Mouse (Mus musculus): ENCODE data around the gene Gpr12.

- TF ChIP-seq CTCF (IDR thresholded peaks at IDR 0.05; ENCODE audit: low read depth, low read length) (no peak), POLR2A (IDR thresholded peaks at IDR 0.05; ENCODE audit: extremely low read depth, insufficient read depth, low read length) (no peak)
These were observed 7.5 kb upstream of the Gpr12 start for GRCm38 (mm10) chr5:146592580-146592979.
